Mouse (Mus musculus) CH12.LX (cell line): ENCODE measurements around the gene Srd5a2. TPM values are rescaled to one million over a fixed set of nuclear protein-coding genes. Genes with fewer than 3 reads are reported as not detected.

ENCODE experiments used
- DNase-seq: peaks from one replicate; pipeline ENCODE4 v3.0.0-alpha.2; 2013; ENCODE audit errors: extremely low read depth
- H3K27ac ChIP-seq: 2 replicates; pipeline ENCODE4 v1.5.1; 2012; ENCODE audit warnings: low read depth, mild to moderate bottlenecking, control low read depth, moderate library complexity; ENCODE audit not compliant: insufficient read depth
- H3K27me3 ChIP-seq: replicated peaks from 2 replicates; pipeline ENCODE3; 2012; ENCODE audit warnings: inconsistent platforms
- H3K36me3 ChIP-seq, 2 experiments: replicated peaks in 1 of 2; 2 replicates each; pipeline versions ENCODE3 to v1.6.1; 2012; ENCODE audit warnings: inconsistent platforms in 1 of 2, low read length in 1 of 2, mild to moderate bottlenecking in 1 of 2, mixed read lengths in 1 of 2, moderate library complexity in 1 of 2; ENCODE audit not compliant: control insufficient read depth in 1 of 2, insufficient read depth in 1 of 2
- H3K4me1 ChIP-seq, 2 experiments: 2 replicates each; pipeline ENCODE4 v1.6.1; 2012; ENCODE audit warnings: inconsistent platforms in 1 of 2, moderate library complexity in 1 of 2; ENCODE audit not compliant: insufficient read depth in 2 of 2, control insufficient read depth in 1 of 2
- H3K4me2 ChIP-seq: 2 replicates; pipeline ENCODE4 v1.6.1; 2012; ENCODE audit warnings: low read depth, mild to moderate bottlenecking, control low read depth; ENCODE audit not compliant: poor library complexity, insufficient read depth, severe bottlenecking
- H3K4me3 ChIP-seq, 3 experiments: fragments of 150-350 bp in 1 of 3; sonication (generic) in 1 of 3; replicated peaks in 1 of 3; 2 replicates each; pipeline versions ENCODE3 to v1.5.1; 2011 to 2012; ENCODE audit warnings: low read depth in 2 of 3, low read length in 2 of 3, mild to moderate bottlenecking in 2 of 3, moderate library complexity in 2 of 3, control low read depth in 1 of 3, improper control_type of control experiment in 1 of 3, inconsistent platforms in 1 of 3, mixed read lengths in 1 of 3; ENCODE audit not compliant: poor library complexity in 1 of 3
- H3K79me2 ChIP-seq: replicated peaks from 2 replicates; pipeline ENCODE4 v1.6.1; 2012; ENCODE audit warnings: mild to moderate bottlenecking, moderate library complexity; ENCODE audit not compliant: control insufficient read depth, poor library complexity, insufficient read depth, severe bottlenecking; ENCODE audit errors: extremely low read depth
- H3K9ac ChIP-seq: 2 replicates; pipeline ENCODE4 v1.6.1; 2012; ENCODE audit warnings: low read depth, mild to moderate bottlenecking, control low read depth, moderate library complexity; ENCODE audit not compliant: insufficient read depth
- H3K9me3 ChIP-seq: replicated peaks from 2 replicates; pipeline ENCODE3; 2012; ENCODE audit warnings: low read length, inconsistent platforms, mixed read lengths
- CTCF ChIP-seq, 2 experiments: IDR thresholded peaks in 1 of 2; conservative IDR thresholded peaks in 1 of 2; 2 replicates each; pipeline ENCODE4 v1.5.1; 2011 to 2012; ENCODE audit warnings: low read depth in 2 of 2, low read length in 2 of 2, improper control_type of control experiment in 1 of 2, inconsistent platforms in 1 of 2, mild to moderate bottlenecking in 1 of 2, moderate library complexity in 1 of 2
- ELF1 ChIP-seq: IDR thresholded peaks from 2 replicates; pipeline ENCODE4 v1.6.1; 2014; ENCODE audit warnings: low read depth, mild to moderate bottlenecking, inconsistent platforms, low read length, improper control_type of control experiment
- EP300 ChIP-seq: IDR thresholded peaks from 2 replicates; pipeline ENCODE4 v1.6.1; 2011; ENCODE audit warnings: low read length, improper control_type of control experiment
- JUND ChIP-seq: conservative IDR thresholded peaks from 2 replicates; pipeline ENCODE4 v1.6.1; 2011; ENCODE audit warnings: low read depth, low read length, improper control_type of control experiment
- MAFK ChIP-seq: IDR thresholded peaks from 2 replicates; pipeline ENCODE4 v1.6.1; 2011; ENCODE audit warnings: low read length, improper control_type of control experiment; ENCODE audit not compliant: insufficient replicate concordance
- MAX ChIP-seq: IDR thresholded peaks from 2 replicates; pipeline ENCODE4 v1.6.1; 2011; ENCODE audit warnings: low read length, improper control_type of control experiment
- MEF2A ChIP-seq: IDR thresholded peaks from 2 replicates; pipeline ENCODE4 v1.6.1; 2014; ENCODE audit warnings: low read depth, mild to moderate bottlenecking, inconsistent platforms, low read length, improper control_type of control experiment, borderline replicate concordance
- MYC ChIP-seq: IDR thresholded peaks from 2 replicates; pipeline ENCODE4 v1.6.1; 2011; ENCODE audit warnings: low read depth, mild to moderate bottlenecking, improper control_type of control experiment, low read length
- PAX5 ChIP-seq: IDR thresholded peaks from 2 replicates; pipeline ENCODE4 v1.6.1; 2012; ENCODE audit warnings: low read length, inconsistent platforms, mixed read lengths
- POLR2A ChIP-seq: IDR thresholded peaks from 2 replicates; pipeline ENCODE4 v1.6.1; 2011; ENCODE audit warnings: low read depth, mild to moderate bottlenecking, improper control_type of control experiment, low read length
- RAD21 ChIP-seq: IDR thresholded peaks from 2 replicates; pipeline ENCODE4 v1.6.1; 2011; ENCODE audit warnings: low read depth, mild to moderate bottlenecking, low read length, improper control_type of control experiment, moderate library complexity
- TBP ChIP-seq: conservative IDR thresholded peaks from 2 replicates; pipeline ENCODE4 v1.6.1; 2011; ENCODE audit warnings: low read depth, low read length, improper control_type of control experiment
- UBTF ChIP-seq: IDR thresholded peaks from 2 replicates; pipeline ENCODE4 v1.6.1; 2012; ENCODE audit warnings: low read depth, mild to moderate bottlenecking, inconsistent platforms, low read length, improper control_type of control experiment, moderate library complexity
- ZC3H11A ChIP-seq: IDR thresholded peaks from 2 replicates; pipeline ENCODE4 v1.6.1; 2012; ENCODE audit warnings: low read depth, mild to moderate bottlenecking, inconsistent platforms, low read length, improper control_type of control experiment
- ZMIZ1 ChIP-seq: IDR thresholded peaks from 2 replicates; pipeline ENCODE4 v1.6.1; 2012; ENCODE audit warnings: low read depth, mild to moderate bottlenecking, inconsistent platforms, low read length, improper control_type of control experiment
- dilution Hi-C: fragments of 300-500 bp; cut with MboI; formaldehyde crosslinking; loops from 2 replicates; pipeline ENCODE4 v1.14.3; 2020; ENCODE audit warnings: low sequenced_read_pairs; ENCODE audit not compliant: extremely low pct_unique_long_range_greater_than_20kb, extremely low pct_ligation_motif_present
- in situ Hi-C: fragments of 300-500 bp; cut with MboI; formaldehyde crosslinking; loops from 3 replicates; pipeline ENCODE4 v1.14.3; 2019; ENCODE audit warnings: low sequenced_read_pairs, low pct_ligation_motif_present, low pct_unique_long_range_greater_than_20kb, mixed read lengths
- polyA plus RNA-seq: library from polyadenylated mRNA; unstranded; fragments of >175 nt; gene quantifications from 2 replicates; pipeline ENCODE4 v1.2.1, GENCODE M21; 2012; ENCODE audit warnings: low read depth; ENCODE audit not compliant: insufficient read length
- total RNA-seq, 2 experiments: library from RNA; depleted of rRNA; stranded (reverse); fragments of 300-350 nt in 1 of 2; fragments of >200 nt in 1 of 2; gene quantifications; 2 replicates each; pipeline ENCODE4 v1.2.3; 2012 to 2014

Srd5a2 gene
- total and polyA plus RNA-seq, 3 experiments = not detected

DNA sequence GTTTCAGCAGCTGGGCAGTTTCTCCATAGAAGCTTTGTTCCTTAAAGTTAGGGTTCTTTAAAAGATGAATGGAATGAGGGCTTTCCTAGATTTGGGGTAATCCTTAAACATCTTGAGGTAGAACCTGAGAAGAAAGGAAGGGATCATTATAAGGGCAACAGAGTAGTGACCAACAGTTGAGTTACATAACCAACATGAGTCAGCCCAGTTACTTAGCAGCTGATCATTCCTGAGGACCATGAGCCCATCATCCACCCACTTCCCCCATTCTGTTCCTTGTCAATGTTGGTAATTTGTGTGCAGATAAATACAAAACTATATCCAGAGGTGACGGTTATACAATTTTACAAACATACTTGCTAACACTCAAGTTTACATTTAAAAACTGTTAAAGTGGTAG is 30.1 kb downstream of the Srd5a2 start:
- DNase-seq = no peak
- TF ChIP-seq EP300 (no peak), ELF1 (no peak), MYC (no peak), ZC3H11A (no peak), ZMIZ1 (no peak)
- H3K4me3 ChIP-seq = no peak overlapping the region
- no peak overlapping the region for H3K4me2 ChIP-seq
- dilution Hi-C loops (no loop called here), in situ Hi-C loops (loop anchor here (25.0 kb wide), 1 partner anchor 295 kb away; the partner anchor contains the start of gene Dpy30)
- H3K36me3 ChIP-seq = no peaks in the 10 kb centered on the region
- H3K79me2 ChIP-seq = no peaks in the 10 kb centered on the region
- no peaks in the 10 kb centered on the region for H3K9me3 ChIP-seq
- H3K4me1 ChIP-seq = peaks cover 0 to 8% of the 10 kb centered on the region in 2 experiments; a peak in 2 of 4 replicates
- H3K27me3 ChIP-seq = no peaks in the 10 kb centered on the region
- H3K9ac ChIP-seq = no peak overlapping the region
- no peak overlapping the region for H3K27ac ChIP-seq

DNA sequence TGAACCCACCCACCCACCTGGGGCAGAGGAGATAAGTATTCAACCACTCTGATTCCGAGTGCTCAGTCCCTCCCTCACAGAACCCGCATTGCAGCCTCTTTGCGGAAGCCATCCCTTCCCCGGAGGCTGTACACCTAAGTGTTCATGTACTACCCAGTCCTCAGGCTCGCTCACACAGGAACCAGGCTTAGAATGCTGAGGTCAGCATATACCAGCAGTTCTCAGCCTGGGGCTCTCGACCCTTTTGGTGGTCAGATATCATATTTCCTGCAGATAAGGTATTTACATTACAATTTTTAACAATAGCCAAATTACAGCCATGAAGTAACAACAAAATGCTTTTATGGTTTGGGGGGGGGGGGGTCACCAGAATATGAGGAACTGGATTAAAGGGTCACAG is 32.6 kb downstream of the Srd5a2 start:
- no peaks in the 10 kb centered on the region for H3K27me3 ChIP-seq
- H3K79me2 ChIP-seq = no peaks in the 10 kb centered on the region
- H3K4me1 ChIP-seq = peaks cover 0 to 4% of the 10 kb centered on the region in 2 experiments; a peak in 2 of 4 replicates
- H3K9me3 ChIP-seq = no peaks in the 10 kb centered on the region
- no peak overlapping the region for H3K27ac ChIP-seq
- H3K9ac ChIP-seq = no peak overlapping the region
- H3K4me3 ChIP-seq = no peak overlapping the region
- in situ Hi-C loops = loop anchor here (25.0 kb wide), 1 partner anchor 297 kb away; the partner anchor contains the start of gene Dpy30
- dilution Hi-C loops = no loop called here
- H3K36me3 ChIP-seq = no peaks in the 10 kb centered on the region
- no peak overlapping the region for H3K4me2 ChIP-seq
- DNase-seq = no peak
- no peak for TF ChIP-seq MAX
- TF ChIP-seq MAFK = peak; percentile 55; the same call in 1 of the 2 replicates
- TF ChIP-seq UBTF = no peak
- TF ChIP-seq MEF2A = no peak
- no peak for TF ChIP-seq CTCF (conservative IDR thresholded peaks at IDR 0.05 in 1 of 2, IDR thresholded peaks at IDR 0.05 in 1 of 2; ENCODE audit: low read depth in 2 of 2, low read length in 2 of 2)
- no peak for TF ChIP-seq RAD21
- no peak for TF ChIP-seq PAX5
- TF ChIP-seq POLR2A = no peak
- TF ChIP-seq EP300 = no peak

DNA sequence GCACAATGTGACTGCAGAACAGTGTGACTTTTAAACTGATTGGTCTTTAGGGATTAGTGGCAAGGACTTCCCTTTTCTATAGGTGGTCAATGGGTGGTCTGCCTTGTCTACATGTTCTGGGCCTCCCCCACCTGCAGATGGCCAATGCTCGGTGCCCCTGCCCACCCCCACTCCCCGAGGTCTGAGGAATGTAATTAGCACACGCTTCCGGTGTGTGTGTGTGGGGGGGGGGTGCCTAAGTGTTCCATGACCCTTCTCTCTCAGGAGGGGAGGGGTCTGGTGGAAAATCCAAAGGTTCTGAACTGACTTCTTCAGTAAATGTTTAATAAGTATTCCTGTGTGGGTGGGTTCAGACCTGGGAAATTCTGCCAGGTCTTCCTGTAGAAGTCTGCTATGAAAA is 39.0 kb downstream of the Srd5a2 start:
- no peak for DNase-seq
- Histone ChIP-seq H3K9me3 (no peaks in the 10 kb centered on the region), H3K4me3 (no peak overlapping the region), H3K4me2 (no peak overlapping the region), H3K27me3 (no peaks in the 10 kb centered on the region), H3K79me2 (no peaks in the 10 kb centered on the region), H3K4me1 (no peaks in the 10 kb centered on the region), H3K9ac (no peak overlapping the region), H3K27ac (no peak overlapping the region), H3K36me3 (no peaks in the 10 kb centered on the region)
- dilution Hi-C loops = no loop called here
- no peak for TF ChIP-seq CTCF (conservative IDR thresholded peaks at IDR 0.05 in 1 of 2, IDR thresholded peaks at IDR 0.05 in 1 of 2; ENCODE audit: low read depth in 2 of 2, low read length in 2 of 2)
- no peak for TF ChIP-seq JUND
- TF ChIP-seq MYC = no peak
- TF ChIP-seq TBP = no peak
- no peak for TF ChIP-seq PAX5
- in situ Hi-C loops = loop anchor here (25.0 kb wide), 1 partner anchor 304 kb away; the partner anchor contains the start of gene Dpy30
